Mouse (Mus musculus) pancreas, adult 10 weeks (tissue): ENCODE results near the gene Scgb3a1. TPM values are rescaled to one million over a fixed set of nuclear protein-coding genes. Genes with fewer than 3 reads are reported as not detected.

Source experiments
- polyA plus RNA-seq: library from polyadenylated mRNA; stranded (reverse); fragments of 350-450 nt; fragmentation: Illumina TruSeq; extraction: RNeasy Lipid Tissue Mini Kit (QIAGEN cat#74804); gene quantifications from one replicate; pipeline ENCODE4 v1.2.3, GENCODE M21; 2015; ENCODE audit warnings: low read depth, low replicate concordance; ENCODE audit not compliant: insufficient read depth

Scgb3a1 gene
- polyA plus RNA-seq: not detected

DNA sequence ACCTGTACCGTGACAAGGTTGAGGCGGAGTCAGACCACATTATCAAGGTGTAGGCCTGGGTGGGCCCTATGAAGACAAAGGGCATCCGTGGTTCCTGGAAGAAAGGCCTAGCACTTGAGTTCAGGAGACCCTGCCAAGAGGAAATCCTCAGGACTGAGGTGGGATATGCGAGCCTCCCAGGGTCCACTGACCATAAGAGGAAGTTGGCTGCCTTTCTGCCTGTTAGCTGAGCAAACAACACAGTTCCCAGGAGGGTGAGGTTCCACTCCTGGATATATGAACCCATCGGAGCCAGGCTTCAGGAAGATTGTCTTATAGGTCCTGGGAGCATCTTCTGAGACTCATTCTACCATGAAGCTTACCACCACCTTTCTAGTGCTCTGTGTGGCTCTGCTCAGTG is at the start of gene Scgb3a1:
Gene Scgb3a1 (plus strand): TSS at position 301 of the 400 bp plus-strand sequence.

DNA sequence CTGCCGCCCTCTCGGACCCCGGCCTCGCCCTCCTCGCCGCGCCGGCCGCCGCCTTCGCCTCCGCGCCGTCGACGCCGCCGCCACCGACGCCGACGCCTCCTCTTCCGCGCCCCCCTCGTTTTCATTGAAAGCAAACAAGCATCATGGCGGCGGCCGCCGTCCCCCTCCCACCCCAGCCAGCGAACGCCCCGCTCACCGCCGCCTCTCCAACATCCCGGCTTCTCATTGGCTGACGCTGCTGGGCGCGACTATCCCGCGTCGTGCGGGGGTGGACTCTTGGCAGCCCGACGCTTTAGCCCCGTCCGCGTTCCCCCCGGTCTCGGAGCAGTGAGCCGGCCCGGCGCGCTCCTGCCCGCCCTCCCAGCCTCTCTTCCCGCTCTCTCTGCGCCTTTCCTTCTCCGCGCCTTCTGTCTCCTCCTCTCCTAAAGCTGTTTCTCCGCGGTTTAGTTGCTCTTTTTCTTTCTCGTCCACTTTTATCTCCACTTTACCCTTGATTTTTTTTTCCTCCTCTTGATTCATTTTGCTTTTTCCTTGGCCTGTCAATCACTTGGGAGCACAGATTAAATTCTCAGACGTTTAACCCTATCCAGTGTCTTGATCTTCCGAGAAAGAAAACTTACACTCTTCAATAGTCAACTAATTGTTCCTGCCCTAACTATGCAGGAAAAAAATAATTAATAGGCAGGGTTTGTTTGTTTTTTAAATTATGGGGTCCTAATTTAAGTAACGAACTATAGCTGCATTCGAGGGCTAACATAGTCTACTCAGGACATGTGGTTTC is 49.3 kb downstream of the Scgb3a1 start, which contains the start of gene Cnot6:
Gene Cnot6 (minus strand): TSS at position 169 of the 781 bp plus-strand sequence.

Other genes starting within 250 kb of the Scgb3a1 start
- gene Olfr1389, start 240.5 kb upstream of the Scgb3a1 start, polyA plus RNA-seq: not detected
- gene Olfr1388, start 227.0 kb upstream of the Scgb3a1 start, polyA plus RNA-seq: not detected
- not detected for gene Olfr1387, start 208.3 kb upstream of the Scgb3a1 start, polyA plus RNA-seq
- not detected for gene Olfr1386, start 198.6 kb upstream of the Scgb3a1 start, polyA plus RNA-seq
- not detected for gene Olfr1385, start 174.5 kb upstream of the Scgb3a1 start, polyA plus RNA-seq
- not detected for gene Olfr1384, start 156.9 kb upstream of the Scgb3a1 start, polyA plus RNA-seq
- not detected for gene Olfr1383, start 144.0 kb upstream of the Scgb3a1 start, polyA plus RNA-seq
- not detected for gene Olfr1382, start 135.4 kb upstream of the Scgb3a1 start, polyA plus RNA-seq
- not detected for gene Olfr1381, start 120.2 kb upstream of the Scgb3a1 start, polyA plus RNA-seq
- not detected for gene Olfr1380, start 106.7 kb upstream of the Scgb3a1 start, polyA plus RNA-seq
- gene Flt4, start 54.3 kb upstream of the Scgb3a1 start, polyA plus RNA-seq: 5.3 TPM
- 10.2 TPM for gene Cnot6, start 49.1 kb downstream of the Scgb3a1 start, polyA plus RNA-seq
- gene Gfpt2, start 130.6 kb downstream of the Scgb3a1 start, polyA plus RNA-seq: 8.8 TPM
- gene Mapk9, start 183.1 kb downstream of the Scgb3a1 start, polyA plus RNA-seq: 8.7 TPM
- 0.54 TPM for gene Rasgef1c, start 238.2 kb downstream of the Scgb3a1 start, polyA plus RNA-seq